ENCODE assay signal across 11 mouse cellular contexts in genomic region chr8:104375959-104376358, GRCm38 (mm10). TPM values are rescaled to one million over a fixed set of nuclear protein-coding genes. Genes with fewer than 3 reads are reported as not detected.
DNase-seq lines count a peak whose midpoint lies in the region; ATAC-seq and TF ChIP-seq lines count a peak whose summit lies in the region.
"Had no signal": no experiment of that assay in that cellular context is flagged by ENCODE, and none has a peak within 500 bp of the region (broad histone marks: within the 10 kb centered on the region; RNA-seq: fewer than 3 reads in every experiment).

No protein-coding gene starts in this region.

- intact Hi-C loops in gastrocnemius, adult 2 months (cut with DNase I) = no loop called here

- TF ChIP-seq CTCF in gastrocnemius, adult 2 months (IDR thresholded peaks at IDR 0.05) = no peak
- no peak for TF ChIP-seq CTCF in kidney, postnatal 0 days (IDR thresholded peaks at IDR 0.05; ENCODE audit: low read depth)

- no peak overlapping the region for H3K4me3 ChIP-seq in gastrocnemius, adult 2 months
- H3K4me3 ChIP-seq in kidney, postnatal 0 days (replicated peaks; ENCODE audit: low read depth, low read length) = no peak overlapping the region
- no peak overlapping the region for H3K4me3 ChIP-seq in embryonic facial prominence, embryonic 15.5 days (replicated peaks)
- H3K4me3 ChIP-seq in midbrain, embryonic 16.5 days (ENCODE audit: low read depth, low read length) = no peak overlapping the region
- H3K4me3 ChIP-seq: limb, embryonic 12.5 days had no signal

- peaks cover 16% of the 10 kb centered on the region for H3K4me1 ChIP-seq in kidney, postnatal 0 days (replicated peaks; ENCODE audit: insufficient read depth, low read length)
- peaks cover 29% of the 10 kb centered on the region for H3K4me1 ChIP-seq in embryonic facial prominence, embryonic 15.5 days
- peaks cover 26% of the 10 kb centered on the region for H3K4me1 ChIP-seq in midbrain, embryonic 16.5 days (ENCODE audit: control insufficient read depth, insufficient read depth, low read length)

- no peak overlapping the region for H3K4me2 ChIP-seq in kidney, postnatal 0 days (ENCODE audit: low read length)
- no peak overlapping the region for H3K4me2 ChIP-seq in embryonic facial prominence, embryonic 15.5 days (replicated peaks)
- no peak overlapping the region for H3K4me2 ChIP-seq in midbrain, embryonic 16.5 days (ENCODE audit: low read length)
- H3K4me2 ChIP-seq: limb, embryonic 12.5 days had no signal

- H3K27me3 ChIP-seq in kidney, postnatal 0 days (ENCODE audit: insufficient read depth, low read length) = no peaks in the 10 kb centered on the region
- no peaks in the 10 kb centered on the region for H3K27me3 ChIP-seq in embryonic facial prominence, embryonic 15.5 days
- H3K27me3 ChIP-seq in midbrain, embryonic 16.5 days (ENCODE audit: control insufficient read depth, insufficient read depth, low read depth, low read length) = no peaks in the 10 kb centered on the region
- H3K27me3 ChIP-seq: limb, embryonic 12.5 days had no signal

- ATAC-seq in kidney, postnatal 0 days (replicated peaks; ENCODE audit: low FRiP score, low read depth) = no peak
- no peak for ATAC-seq in embryonic facial prominence, embryonic 15.5 days (ENCODE audit: insufficient number of reproducible peaks, low FRiP score, low TSS enrichment, low read depth)
- ATAC-seq in midbrain, embryonic 16.5 days = no peak

- no peak for DNase-seq in gastrocnemius, adult 2 months
- no peak for DNase-seq in gastrocnemius, postnatal 4 days (ENCODE audit: low spot score in 2 of 2)
- no peak for DNase-seq in kidney, postnatal 0 days (ENCODE audit: low spot score)
- no peak for DNase-seq in kidney, postnatal 14 days
- no peak for DNase-seq in adrenal gland, postnatal 36 days
- no peak for DNase-seq in urinary bladder, postnatal 36 days (ENCODE audit: low spot score in 2 of 2)
- DNase-seq: kidney, postnatal 36 days had no signal

- H3K9ac ChIP-seq in kidney, postnatal 0 days (ENCODE audit: low read depth, low read length) = no peak overlapping the region
- H3K9ac ChIP-seq in embryonic facial prominence, embryonic 15.5 days = no peak overlapping the region
- no peak overlapping the region for H3K9ac ChIP-seq in midbrain, embryonic 16.5 days (ENCODE audit: low read depth, low read length)
- H3K9ac ChIP-seq: limb, embryonic 12.5 days had no signal

- WGBS in kidney, postnatal 0 days = 59% methylated on average over 5 of the region's 5 CpGs
- 68% methylated on average over 5 of the region's 5 CpGs for WGBS in embryonic facial prominence, embryonic 15.5 days
- 59% methylated on average over 5 of the region's 5 CpGs for WGBS in midbrain, embryonic 16.5 days

- no peaks in the 10 kb centered on the region for H3K36me3 ChIP-seq in kidney, postnatal 0 days (ENCODE audit: insufficient read depth, low read length)
- no peaks in the 10 kb centered on the region for H3K36me3 ChIP-seq in embryonic facial prominence, embryonic 15.5 days
- H3K36me3 ChIP-seq in midbrain, embryonic 16.5 days (ENCODE audit: control insufficient read depth, insufficient read depth, low read length) = no peaks in the 10 kb centered on the region

- H3K27ac ChIP-seq in gastrocnemius, adult 2 months = peak overlapping the region; percentile 70
- peak overlapping the region; percentile 81 for H3K27ac ChIP-seq in kidney, postnatal 0 days
- peak overlapping the region; percentile 73 for H3K27ac ChIP-seq in embryonic facial prominence, embryonic 15.5 days (replicated peaks)
- peak overlapping the region; percentile 25 for H3K27ac ChIP-seq in midbrain, embryonic 16.5 days (ENCODE audit: low read length)
- H3K27ac ChIP-seq: limb, embryonic 12.5 days had no signal

- no peaks in the 10 kb centered on the region for H3K9me3 ChIP-seq in kidney, postnatal 0 days (replicated peaks; ENCODE audit: low read length)
- no peaks in the 10 kb centered on the region for H3K9me3 ChIP-seq in embryonic facial prominence, embryonic 15.5 days (replicated peaks)
- no peaks in the 10 kb centered on the region for H3K9me3 ChIP-seq in midbrain, embryonic 16.5 days (replicated peaks; ENCODE audit: control insufficient read depth, low read length, poor library complexity, severe bottlenecking)
- H3K9me3 ChIP-seq: limb, embryonic 12.5 days had no signal

RNA-seq across cellular contexts. Expression of gene Cmtm4, which starts 19.6 kb away (rescaled TPM):
- 1 to 10 TPM; 3.9 to 5.7 TPM for total RNA-seq in gastrocnemius, adult 2 months (2021)
- 10 to 100 TPM in 1 of 2 experiments, 1 to 10 TPM in 1; 9.9 to 10.5 TPM for total RNA-seq in gastrocnemius, postnatal 4 days (2021)
- polyA plus RNA-seq in kidney, postnatal 0 days (2015; fragmentation: Nextera tagmentation; extraction: Ambion mirVana) = 4.5 and 4.7 TPM in 2 replicates
- polyA plus RNA-seq in embryonic facial prominence, embryonic 15.5 days (2015; fragmentation: Nextera tagmentation; extraction: Ambion mirVana) = 2.9 and 3.4 TPM in 2 replicates
- 2.7 TPM in 2 replicates for polyA plus RNA-seq in midbrain, embryonic 16.5 days (2015; fragmentation: Nextera tagmentation; extraction: Ambion mirVana)
- 10 to 100 TPM; 47.7 to 60.9 TPM for total RNA-seq in adrenal gland, postnatal 36 days (2021)

RNA-seq across cellular contexts. Expression of gene Cmtm3, which starts 36.7 kb away (rescaled TPM):
- total RNA-seq in gastrocnemius, adult 2 months (2021) = 1 to 10 TPM; 3.5 to 8.5 TPM
- total RNA-seq in gastrocnemius, postnatal 4 days (2021) = 10 to 100 TPM; 70.2 to 71.1 TPM
- 125 and 132 TPM in 2 replicates for polyA plus RNA-seq in kidney, postnatal 0 days (2015; fragmentation: Nextera tagmentation; extraction: Ambion mirVana)
- 175 and 176 TPM in 2 replicates for polyA plus RNA-seq in embryonic facial prominence, embryonic 15.5 days (2015; fragmentation: Nextera tagmentation; extraction: Ambion mirVana)
- 33.7 and 37.0 TPM in 2 replicates for polyA plus RNA-seq in midbrain, embryonic 16.5 days (2015; fragmentation: Nextera tagmentation; extraction: Ambion mirVana)
- 100 to 1,000 TPM in 1 of 2 experiments, 10 to 100 TPM in 1; 65.8 to 153 TPM for total RNA-seq in adrenal gland, postnatal 36 days (2021)

RNA-seq across cellular contexts. Expression of gene Cmtm2b, which starts 53.9 kb away (rescaled TPM):
- not detected for total RNA-seq in gastrocnemius, adult 2 months (2021)
- total RNA-seq in gastrocnemius, postnatal 4 days (2021) = not detected
- polyA plus RNA-seq in kidney, postnatal 0 days (2015; fragmentation: Nextera tagmentation; extraction: Ambion mirVana) = not detected in 2 replicates
- polyA plus RNA-seq in embryonic facial prominence, embryonic 15.5 days (2015; fragmentation: Nextera tagmentation; extraction: Ambion mirVana) = not detected in 2 replicates
- polyA plus RNA-seq in midbrain, embryonic 16.5 days (2015; fragmentation: Nextera tagmentation; extraction: Ambion mirVana) = not detected in 2 replicates
- under 1 TPM in 1 of 2 experiments, not detected in 1; 0.46 TPM for total RNA-seq in adrenal gland, postnatal 36 days (2021)
- polyA plus RNA-seq: limb, embryonic 12.5 days had no signal

RNA-seq across cellular contexts. Expression of gene Gm11020, which starts 54.6 kb away (rescaled TPM):
- not detected for total RNA-seq in gastrocnemius, adult 2 months (2021)
- not detected for total RNA-seq in gastrocnemius, postnatal 4 days (2021)
- not detected in 2 replicates for polyA plus RNA-seq in kidney, postnatal 0 days (2015; fragmentation: Nextera tagmentation; extraction: Ambion mirVana)
- polyA plus RNA-seq in embryonic facial prominence, embryonic 15.5 days (2015; fragmentation: Nextera tagmentation; extraction: Ambion mirVana) = not detected in 2 replicates
- polyA plus RNA-seq in midbrain, embryonic 16.5 days (2015; fragmentation: Nextera tagmentation; extraction: Ambion mirVana) = not detected in 2 replicates
- not detected for total RNA-seq in adrenal gland, postnatal 36 days (2021)
- polyA plus RNA-seq: limb, embryonic 12.5 days; testis, adult 2 months had no signal

Comparison
In these comparisons a context has a peak if more than half of its experiments do, and no peak if none do; other contexts are left out.
1. RNA of gene Cmtm3, which starts 36.7 kb away (total RNA-seq): 65.8 to 153 TPM in adrenal gland, postnatal 36 days and 70.2 to 71.1 TPM in gastrocnemius, postnatal 4 days; 3.5 to 8.5 TPM in gastrocnemius, adult 2 months; every median in the first group is over 4 times any median in the second.
2. H3K27ac ChIP-seq: peak in every context shown above with its lines; median percentile 81 in kidney, postnatal 0 days; 73 in embryonic facial prominence, embryonic 15.5 days; 70 in gastrocnemius, adult 2 months; 25 in midbrain, embryonic 16.5 days.
3. RNA of gene Cmtm4, which starts 19.6 kb away (total RNA-seq): 47.7 to 60.9 TPM in adrenal gland, postnatal 36 days; 9.9 to 10.5 TPM in gastrocnemius, postnatal 4 days and 3.9 to 5.7 TPM in gastrocnemius, adult 2 months; every median in the first group is over 4 times any median in the second.